Mouse (Mus musculus): ENCODE results near the gene Dazap1.

- TF ChIP-seq CTCF (IDR thresholded peaks at IDR 0.05) (peak; percentile 46), POLR2A (IDR thresholded peaks at IDR 0.05; ENCODE audit: insufficient read depth, low read depth, low read length) (no peak), EP300 (IDR thresholded peaks at IDR 0.05; ENCODE audit: insufficient read depth, low read depth, low read length) (no peak)
Observed at GRCm38 (mm10) chr10:80247849-80248248, 13.4 kb upstream of the Dazap1 start.
